Mouse (Mus musculus): Measurements from ENCODE around the gene Wdr83.

Gene Wdr83

GRCm38 (mm10) chr8:85033867-85034266, 47.2 kb downstream of the Wdr83 start:
- peak; percentile 57 for DNase-seq

- no peak for DNase-seq
These were observed 48.3 kb downstream of the Wdr83 start for GRCm38 (mm10) chr8:85032622-85033311.

- peak; percentile 40 for DNase-seq
These were observed 51.8 kb downstream of the Wdr83 start for GRCm38 (mm10) chr8:85029271-85029670.

GRCm38 (mm10) chr8:85027922-85028321, 53.2 kb downstream of the Wdr83 start:
- DNase-seq: no peak

- peak; percentile 42 for DNase-seq
These were observed 53.6 kb downstream of the Wdr83 start for GRCm38 (mm10) chr8:85027516-85027855.

GRCm38 (mm10) chr8:85026670-85027515, 54.2 kb downstream of the Wdr83 start, which contains the start of gene Trir:
TSS of gene Trir (plus strand) at chr8:85026823.
- peak; percentile 96 for DNase-seq

GRCm38 (mm10) chr8:85025098-85025932, 55.8 kb downstream of the Wdr83 start, which contains the start of gene Asna1:
TSS of gene Asna1 (minus strand) at chr8:85025281.
- DNase-seq: peak; percentile 92

All from cerebellum, adult 9-10 months (tissue).